8 mouse cellular contexts compared by ENCODE assay signal in genomic region chr11:69331929-69332405, GRCm38 (mm10). TPM values are rescaled to one million over a fixed set of nuclear protein-coding genes. Genes with fewer than 3 reads are reported as not detected.
DNase-seq lines count a peak whose midpoint lies in the region; ATAC-seq and TF ChIP-seq lines count a peak whose summit lies in the region.

No protein-coding gene starts in this region.

- peak; percentile 63; the same call in 1 of the 2 replicates for TF ChIP-seq POLR2A in limb, embryonic 14.5 days (IDR thresholded peaks at IDR 0.05; ENCODE audit: borderline replicate concordance, extremely low read depth, insufficient read depth, insufficient read length)
- no peak; the same call in 1 of the 2 replicates for TF ChIP-seq POLR2A in spleen, adult 2 months (IDR thresholded peaks at IDR 0.05; ENCODE audit: low read depth, low read length)

- no peak for TF ChIP-seq CTCF in spleen, adult 2 months (IDR thresholded peaks at IDR 0.05; ENCODE audit: extremely low read depth, insufficient read depth, insufficient read length, insufficient replicate concordance)

- H3K4me3 ChIP-seq in heart, embryonic 11.5 days (ENCODE audit: low read depth, low read length) = peak overlapping the region; percentile 57
- peak overlapping the region; percentile 39 for H3K4me3 ChIP-seq in kidney, embryonic 14.5 days (ENCODE audit: low read length)
- H3K4me3 ChIP-seq in limb, embryonic 14.5 days (replicated peaks; ENCODE audit: low read length) = peak overlapping the region; percentile 51
- H3K4me3 ChIP-seq in midbrain, embryonic 14.5 days (replicated peaks; ENCODE audit: low read depth, low read length) = peak overlapping the region; percentile 36
- peak overlapping the region; percentile 75 for H3K4me3 ChIP-seq in spleen, adult 2 months (ENCODE audit: extremely low read depth, insufficient read depth, insufficient read length)

- DNase-seq in spleen, adult 18-20 months = peak; percentile 44 to 65
- DNase-seq in spleen, adult 12 weeks (ENCODE audit: low spot score) = no peak
- peak; percentile 78 for DNase-seq in limb, embryonic 14.5 days (ENCODE audit: low spot score)
- DNase-seq in midbrain, embryonic 14.5 days = peak; percentile 93
- peak; percentile 36 to 63 for DNase-seq in spleen, adult 2 months (ENCODE audit: low read depth in 1 of 2, low spot score in 2 of 2)

- peaks cover 27% of the 10 kb centered on the region for H3K27me3 ChIP-seq in heart, embryonic 11.5 days (ENCODE audit: control insufficient read depth, insufficient read depth, low read length)
- peaks cover 10% of the 10 kb centered on the region; the same call in 1 of the 2 replicates for H3K27me3 ChIP-seq in kidney, embryonic 14.5 days (ENCODE audit: control insufficient read depth, insufficient read depth, low read length)
- peaks cover 9% of the 10 kb centered on the region for H3K27me3 ChIP-seq in limb, embryonic 14.5 days (ENCODE audit: control insufficient read depth, insufficient read depth, low read length)
- peaks cover 10% of the 10 kb centered on the region for H3K27me3 ChIP-seq in midbrain, embryonic 14.5 days (ENCODE audit: control insufficient read depth, insufficient read depth, low read length)
- H3K27me3 ChIP-seq in spleen, adult 2 months (ENCODE audit: control insufficient read depth, insufficient read depth, low read length) = no peaks in the 10 kb centered on the region; the same call in 1 of the 2 replicates

- peak overlapping the region; percentile 79 for H3K4me2 ChIP-seq in heart, embryonic 11.5 days
- H3K4me2 ChIP-seq in kidney, embryonic 14.5 days (replicated peaks; ENCODE audit: low read depth, low read length) = peak overlapping the region; percentile 54
- H3K4me2 ChIP-seq in limb, embryonic 14.5 days (replicated peaks; ENCODE audit: low read depth, low read length, severe bottlenecking) = peak overlapping the region; percentile 62
- H3K4me2 ChIP-seq in midbrain, embryonic 14.5 days (ENCODE audit: low read length) = peak overlapping the region; percentile 53

- H3K36me3 ChIP-seq in heart, embryonic 11.5 days (ENCODE audit: control insufficient read depth, insufficient read depth, low read length) = no peaks in the 10 kb centered on the region
- no peaks in the 10 kb centered on the region for H3K36me3 ChIP-seq in kidney, embryonic 14.5 days (ENCODE audit: control insufficient read depth, insufficient read depth, low read length)
- no peaks in the 10 kb centered on the region for H3K36me3 ChIP-seq in limb, embryonic 14.5 days (ENCODE audit: control insufficient read depth, insufficient read depth, low read length)
- no peaks in the 10 kb centered on the region for H3K36me3 ChIP-seq in midbrain, embryonic 14.5 days (ENCODE audit: control insufficient read depth, insufficient read depth, low read length)
- no peaks in the 10 kb centered on the region for H3K36me3 ChIP-seq in spleen, adult 2 months (ENCODE audit: control insufficient read depth, insufficient read depth, low read length)

- 2% methylated on average over 24 of the region's 24 CpGs for WGBS in heart, embryonic 11.5 days (ENCODE audit: insufficient replicate concordance)
- 1% methylated on average over 24 of the region's 24 CpGs for WGBS in kidney, embryonic 14.5 days
- WGBS in limb, embryonic 14.5 days = 2% methylated on average over 24 of the region's 24 CpGs
- WGBS in midbrain, embryonic 14.5 days = 1% methylated on average over 24 of the region's 24 CpGs
- WGBS in spleen, adult 2 months = 2% methylated on average over 24 of the region's 24 CpGs

- H3K4me1 ChIP-seq in heart, embryonic 11.5 days (ENCODE audit: control insufficient read depth, insufficient read depth, low read length) = peaks cover 13% of the 10 kb centered on the region
- peaks cover 16% of the 10 kb centered on the region for H3K4me1 ChIP-seq in kidney, embryonic 14.5 days (ENCODE audit: control insufficient read depth, insufficient read depth, low read length)
- peaks cover 16% of the 10 kb centered on the region for H3K4me1 ChIP-seq in limb, embryonic 14.5 days (ENCODE audit: control insufficient read depth, insufficient read depth, low read length)
- H3K4me1 ChIP-seq in midbrain, embryonic 14.5 days (ENCODE audit: control insufficient read depth, insufficient read depth, low read length) = peaks cover 15% of the 10 kb centered on the region; the same call in 1 of the 2 replicates
- H3K4me1 ChIP-seq in spleen, adult 2 months (ENCODE audit: control insufficient read depth, insufficient read depth, insufficient read length) = peaks cover 2% of the 10 kb centered on the region; the same call in 1 of the 2 replicates

- no peak overlapping the region for H3K27ac ChIP-seq in heart, embryonic 11.5 days (ENCODE audit: low read depth, low read length)
- peak overlapping the region; percentile 63; the same call in 1 of the 2 replicates for H3K27ac ChIP-seq in kidney, embryonic 14.5 days (ENCODE audit: low read depth, low read length)
- H3K27ac ChIP-seq in limb, embryonic 14.5 days (replicated peaks; ENCODE audit: low read depth, low read length) = peak overlapping the region; percentile 9
- H3K27ac ChIP-seq in midbrain, embryonic 14.5 days (replicated peaks; ENCODE audit: low read depth, low read length) = peak overlapping the region; percentile 84
- peak overlapping the region; percentile 25; the same call in 1 of the 2 replicates for H3K27ac ChIP-seq in spleen, adult 2 months (ENCODE audit: insufficient read depth, low read length)

- peak overlapping the region; percentile 76 for H3K9ac ChIP-seq in heart, embryonic 11.5 days (ENCODE audit: low read depth, low read length)
- H3K9ac ChIP-seq in kidney, embryonic 14.5 days (ENCODE audit: low read depth, low read length) = peak overlapping the region; percentile 48; the same call in 1 of the 2 replicates
- peak overlapping the region; percentile 55 for H3K9ac ChIP-seq in limb, embryonic 14.5 days (ENCODE audit: low read depth, low read length, severe bottlenecking)
- peak overlapping the region; percentile 38 for H3K9ac ChIP-seq in midbrain, embryonic 14.5 days (replicated peaks; ENCODE audit: low read length)

- H3K9me3 ChIP-seq in heart, embryonic 11.5 days (replicated peaks; ENCODE audit: control insufficient read depth, low read length) = no peaks in the 10 kb centered on the region
- H3K9me3 ChIP-seq in kidney, embryonic 14.5 days (ENCODE audit: control insufficient read depth, low read length) = no peaks in the 10 kb centered on the region
- H3K9me3 ChIP-seq in limb, embryonic 14.5 days (ENCODE audit: control insufficient read depth, low read length) = no peaks in the 10 kb centered on the region
- H3K9me3 ChIP-seq in midbrain, embryonic 14.5 days (ENCODE audit: control insufficient read depth, low read length) = no peaks in the 10 kb centered on the region

- ATAC-seq in erythroblast, adult 5-6 weeks (replicated peaks; ENCODE audit: low FRiP score, poor library complexity, severe bottlenecking) = peak; percentile 80
- no peak; the same call in 1 of the 2 replicates for ATAC-seq in heart, embryonic 11.5 days (replicated peaks; ENCODE audit: insufficient number of reproducible peaks, low FRiP score, low TSS enrichment)
- peak; percentile 60 for ATAC-seq in kidney, embryonic 14.5 days (ENCODE audit: low FRiP score, low TSS enrichment)
- ATAC-seq in limb, embryonic 14.5 days (ENCODE audit: low FRiP score, low read depth) = peak; percentile 81
- peak; percentile 71; the same call in 1 of the 2 replicates for ATAC-seq in midbrain, embryonic 14.5 days (ENCODE audit: low FRiP score, low TSS enrichment)

RNA-seq across cellular contexts. Expression of gene Kcnab3, which starts 5.9 kb away (rescaled TPM):
- total RNA-seq in erythroblast, adult 5-6 weeks (2015; ENCODE audit: low replicate concordance) = not detected in 2 replicates
- not detected in 2 replicates for total RNA-seq in erythroblast, adult 5-6 weeks (2017; ENCODE audit: low replicate concordance)
- 0.56 and 0.70 TPM in 2 replicates for polyA plus RNA-seq in heart, embryonic 11.5 days (2014; fragmentation: Nextera tagmentation; extraction: Ambion mirVana)
- polyA plus RNA-seq in kidney, embryonic 14.5 days (2014; fragmentation: Nextera tagmentation; extraction: Ambion mirVana) = 1.4 and 3.2 TPM in 2 replicates
- polyA plus RNA-seq in limb, embryonic 14.5 days (2012; rRNA removed) = 4.0 and 4.1 TPM in 2 replicates
- 2.0 and 2.2 TPM in 2 replicates for polyA plus RNA-seq in limb, embryonic 14.5 days (2014; fragmentation: Nextera tagmentation; extraction: Ambion mirVana)
- polyA plus RNA-seq in midbrain, embryonic 14.5 days (2014; fragmentation: Nextera tagmentation; extraction: Ambion mirVana) = 4.1 and 4.3 TPM in 2 replicates
- 0.92 and 1.2 TPM in 2 replicates for polyA plus RNA-seq in spleen, adult 2 months (2012; rRNA removed)

RNA-seq across cellular contexts. Expression of gene Trappc1, which starts 8.2 kb away (rescaled TPM):
- 33.2 and 43.7 TPM in 2 replicates for total RNA-seq in erythroblast, adult 5-6 weeks (2015; ENCODE audit: low replicate concordance)
- total RNA-seq in erythroblast, adult 5-6 weeks (2017; ENCODE audit: low replicate concordance) = 12.7 and 24.8 TPM in 2 replicates
- 189 and 202 TPM in 2 replicates for polyA plus RNA-seq in heart, embryonic 11.5 days (2014; fragmentation: Nextera tagmentation; extraction: Ambion mirVana)
- 175 and 217 TPM in 2 replicates for polyA plus RNA-seq in kidney, embryonic 14.5 days (2014; fragmentation: Nextera tagmentation; extraction: Ambion mirVana)
- polyA plus RNA-seq in limb, embryonic 14.5 days (2012; rRNA removed) = 92.7 and 93.7 TPM in 2 replicates
- polyA plus RNA-seq in limb, embryonic 14.5 days (2014; fragmentation: Nextera tagmentation; extraction: Ambion mirVana) = 138 and 144 TPM in 2 replicates
- polyA plus RNA-seq in midbrain, embryonic 14.5 days (2014; fragmentation: Nextera tagmentation; extraction: Ambion mirVana) = 189 and 220 TPM in 2 replicates
- 21.2 and 28.6 TPM in 2 replicates for polyA plus RNA-seq in spleen, adult 2 months (2012; rRNA removed)

RNA-seq across cellular contexts. Expression of gene Rnf227, which starts 8.3 kb away (rescaled TPM):
- total RNA-seq in erythroblast, adult 5-6 weeks (2015; ENCODE audit: low replicate concordance) = 1.7 and 15.2 TPM in 2 replicates
- 0.70 and 3.2 TPM in 2 replicates for total RNA-seq in erythroblast, adult 5-6 weeks (2017; ENCODE audit: low replicate concordance)
- 7.8 and 8.6 TPM in 2 replicates for polyA plus RNA-seq in heart, embryonic 11.5 days (2014; fragmentation: Nextera tagmentation; extraction: Ambion mirVana)
- 16.4 and 17.6 TPM in 2 replicates for polyA plus RNA-seq in kidney, embryonic 14.5 days (2014; fragmentation: Nextera tagmentation; extraction: Ambion mirVana)
- 10.5 and 12.2 TPM in 2 replicates for polyA plus RNA-seq in limb, embryonic 14.5 days (2012; rRNA removed)
- polyA plus RNA-seq in limb, embryonic 14.5 days (2014; fragmentation: Nextera tagmentation; extraction: Ambion mirVana) = 13.6 and 17.8 TPM in 2 replicates
- polyA plus RNA-seq in midbrain, embryonic 14.5 days (2014; fragmentation: Nextera tagmentation; extraction: Ambion mirVana) = 222 and 270 TPM in 2 replicates
- polyA plus RNA-seq in spleen, adult 2 months (2012; rRNA removed) = 0.47 and 0.86 TPM in 2 replicates

RNA-seq across cellular contexts. Expression of gene Cntrob, which starts 8.4 kb away (rescaled TPM):
- 2.9 and 7.3 TPM in 2 replicates for total RNA-seq in erythroblast, adult 5-6 weeks (2015; ENCODE audit: low replicate concordance)
- 16.9 and 24.4 TPM in 2 replicates for total RNA-seq in erythroblast, adult 5-6 weeks (2017; ENCODE audit: low replicate concordance)
- 10.1 and 13.1 TPM in 2 replicates for polyA plus RNA-seq in heart, embryonic 11.5 days (2014; fragmentation: Nextera tagmentation; extraction: Ambion mirVana)
- polyA plus RNA-seq in kidney, embryonic 14.5 days (2014; fragmentation: Nextera tagmentation; extraction: Ambion mirVana) = 18.4 and 20.1 TPM in 2 replicates
- polyA plus RNA-seq in limb, embryonic 14.5 days (2012; rRNA removed) = 40.0 and 44.0 TPM in 2 replicates
- polyA plus RNA-seq in limb, embryonic 14.5 days (2014; fragmentation: Nextera tagmentation; extraction: Ambion mirVana) = 14.6 and 15.7 TPM in 2 replicates
- polyA plus RNA-seq in midbrain, embryonic 14.5 days (2014; fragmentation: Nextera tagmentation; extraction: Ambion mirVana) = 14.9 and 18.6 TPM in 2 replicates
- polyA plus RNA-seq in spleen, adult 2 months (2012; rRNA removed) = 9.2 and 10.9 TPM in 2 replicates

RNA-seq across cellular contexts. Expression of gene Chd3, which starts 37.2 kb away (rescaled TPM):
- total RNA-seq in erythroblast, adult 5-6 weeks (2015; ENCODE audit: low replicate concordance) = 7.9 and 9.8 TPM in 2 replicates
- total RNA-seq in erythroblast, adult 5-6 weeks (2017; ENCODE audit: low replicate concordance) = 16.8 and 18.5 TPM in 2 replicates
- 15.5 and 21.8 TPM in 2 replicates for polyA plus RNA-seq in heart, embryonic 11.5 days (2014; fragmentation: Nextera tagmentation; extraction: Ambion mirVana)
- 56.7 and 59.7 TPM in 2 replicates for polyA plus RNA-seq in kidney, embryonic 14.5 days (2014; fragmentation: Nextera tagmentation; extraction: Ambion mirVana)
- polyA plus RNA-seq in limb, embryonic 14.5 days (2012; rRNA removed) = 425 and 497 TPM in 2 replicates
- polyA plus RNA-seq in limb, embryonic 14.5 days (2014; fragmentation: Nextera tagmentation; extraction: Ambion mirVana) = 97.8 and 113 TPM in 2 replicates
- 77.5 and 80.8 TPM in 2 replicates for polyA plus RNA-seq in midbrain, embryonic 14.5 days (2014; fragmentation: Nextera tagmentation; extraction: Ambion mirVana)
- 146 and 160 TPM in 2 replicates for polyA plus RNA-seq in spleen, adult 2 months (2012; rRNA removed)

Comparison
In these comparisons a context has a peak if more than half of its experiments do, and no peak if none do; other contexts are left out.
1. RNA of gene Rnf227, which starts 8.3 kb away (polyA plus RNA-seq): 222 to 270 TPM in midbrain, embryonic 14.5 days; 16.4 to 17.6 TPM in kidney, embryonic 14.5 days, 10.5 to 17.8 TPM in limb, embryonic 14.5 days, 7.8 to 8.6 TPM in heart, embryonic 11.5 days and 0.47 to 0.86 TPM in spleen, adult 2 months; every median in the first group is over 10 times any median in the second.
2. Peak in every context shown above with its lines, with median percentiles within 50 percentile points of each other: H3K4me2 ChIP-seq, H3K4me3 ChIP-seq and H3K9ac ChIP-seq.